Mouse (Mus musculus) midbrain, embryonic 16.5 days (tissue): ENCODE data around the gene Prss30. TPM values are rescaled to one million over a fixed set of nuclear protein-coding genes. Genes with fewer than 3 reads are reported as not detected.
"Not testable (repeated sequence)": the region's sequence is repeated elsewhere in the genome, so short reads cannot be mapped to it uniquely, and the experiment has no call there.

Experiments
- ATAC-seq: fragments of 200-750 bp; cut with Nextera tagmentation; 2 replicates; pipeline ENCODE4 v1.8.0; 2017; ENCODE audit warnings: moderate TSS enrichment
- H3K27ac ChIP-seq: fragments of 300-500 bp; sonication (generic); 2 replicates; pipeline ENCODE4 v1.5.1; 2014; ENCODE audit warnings: mild to moderate bottlenecking, low read length, mixed read lengths
- H3K27me3 ChIP-seq: fragments of 300-500 bp; sonication (generic); 2 replicates; pipeline ENCODE4 v1.6.1; 2014; ENCODE audit warnings: low read depth, low read length, mixed read lengths; ENCODE audit not compliant: control insufficient read depth, insufficient read depth
- H3K36me3 ChIP-seq: fragments of 300-500 bp; sonication (generic); 2 replicates; pipeline ENCODE4 v1.6.1; 2014; ENCODE audit warnings: mild to moderate bottlenecking, low read length, moderate library complexity, mixed read lengths; ENCODE audit not compliant: control insufficient read depth, insufficient read depth
- H3K4me1 ChIP-seq: fragments of 300-500 bp; sonication (generic); 2 replicates; pipeline ENCODE4 v1.6.1; 2014; ENCODE audit warnings: mild to moderate bottlenecking, low read length, mixed read lengths; ENCODE audit not compliant: control insufficient read depth, insufficient read depth
- H3K4me2 ChIP-seq: fragments of 300-500 bp; sonication (generic); 2 replicates; pipeline ENCODE4 v1.6.1; 2014; ENCODE audit warnings: mild to moderate bottlenecking, low read length, mixed read lengths
- H3K4me3 ChIP-seq: fragments of 300-500 bp; sonication (generic); 2 replicates; pipeline ENCODE4 v1.5.1; 2014; ENCODE audit warnings: low read depth, mild to moderate bottlenecking, low read length, moderate library complexity, mixed read lengths
- H3K9ac ChIP-seq: fragments of 300-500 bp; sonication (generic); 2 replicates; pipeline ENCODE4 v1.6.1; 2014; ENCODE audit warnings: low read depth, low read length, mixed read lengths
- H3K9me3 ChIP-seq: fragments of 300-500 bp; sonication (generic); replicated peaks from 2 replicates; pipeline ENCODE4 v1.6.1; 2014; ENCODE audit warnings: mild to moderate bottlenecking, low read length, mixed read lengths; ENCODE audit not compliant: control insufficient read depth, poor library complexity, severe bottlenecking
- WGBS: fragments of 180-500 bp; shearing (Covaris S2); extraction: QIAGEN DNeasy Blood & Tissue Kit; methylation state at CpG from one replicate; pipeline ENCODE4 v1.1.7; 2014; 5-methylcytosine and 5-hydroxymethylcytosine counted together
- polyA plus RNA-seq: library from polyadenylated mRNA; unstranded; fragments of >200 nt; fragmentation: Nextera tagmentation; extraction: Ambion mirVana; gene quantifications from 2 replicates; pipeline ENCODE4 v1.2.1, GENCODE M21; 2015

Gene Prss30
- polyA plus RNA-seq, 1 experiment from 2014 or later = 0.24 TPM

GRCm38 (mm10) chr17:23968780-23969179 is 11.6 kb downstream of the Prss30 start:
- H3K36me3 ChIP-seq = no peaks in the 10 kb centered on the region
- H3K9ac ChIP-seq = no peak overlapping the region
- no peak overlapping the region for H3K4me3 ChIP-seq
- no peak for ATAC-seq
- no peaks in the 10 kb centered on the region for H3K9me3 ChIP-seq
- H3K27ac ChIP-seq = no peak overlapping the region
- no peak overlapping the region for H3K4me2 ChIP-seq
- 65% methylated on average over 2 of the region's 2 CpGs for WGBS
- no peaks in the 10 kb centered on the region for H3K27me3 ChIP-seq
- no peaks in the 10 kb centered on the region for H3K4me1 ChIP-seq

GRCm38 (mm10) chr17:23966658-23967401 is 13.5 kb downstream of the Prss30 start:
- H3K9me3 ChIP-seq = no peaks in the 10 kb centered on the region
- no peak for ATAC-seq

GRCm38 (mm10) chr17:23965805-23966425 is 14.5 kb downstream of the Prss30 start:
- 33% methylated on average over 6 of the region's 6 CpGs for WGBS
- Histone ChIP-seq H3K36me3 (no peaks in the 10 kb centered on the region), H3K4me3 (no peak overlapping the region), H3K27ac (no peak overlapping the region), H3K27me3 (no peaks in the 10 kb centered on the region), H3K9me3 (no peaks in the 10 kb centered on the region), H3K9ac (no peak overlapping the region), H3K4me1 (no peaks in the 10 kb centered on the region), H3K4me2 (no peak overlapping the region)
- ATAC-seq = no peak

More at GRCm38 (mm10) chr17:23966658-23967401, 13.5 kb downstream of the Prss30 start:
- Histone ChIP-seq H3K36me3 (no peaks in the 10 kb centered on the region), H3K9ac (no peak overlapping the region), H3K27ac (no peak overlapping the region), H3K4me2 (no peak overlapping the region), H3K4me3 (no peak overlapping the region), H3K27me3 (no peaks in the 10 kb centered on the region), H3K4me1 (no peaks in the 10 kb centered on the region)
- WGBS = 90% methylated on average over 10 of the region's 10 CpGs

- WGBS = 54% methylated on average over 4 of the region's 4 CpGs
- no peaks in the 10 kb centered on the region for H3K27me3 ChIP-seq
- ATAC-seq = no peak
Measured at GRCm38 (mm10) chr17:23961573-23962122, 18.7 kb downstream of the Prss30 start.

DNA sequence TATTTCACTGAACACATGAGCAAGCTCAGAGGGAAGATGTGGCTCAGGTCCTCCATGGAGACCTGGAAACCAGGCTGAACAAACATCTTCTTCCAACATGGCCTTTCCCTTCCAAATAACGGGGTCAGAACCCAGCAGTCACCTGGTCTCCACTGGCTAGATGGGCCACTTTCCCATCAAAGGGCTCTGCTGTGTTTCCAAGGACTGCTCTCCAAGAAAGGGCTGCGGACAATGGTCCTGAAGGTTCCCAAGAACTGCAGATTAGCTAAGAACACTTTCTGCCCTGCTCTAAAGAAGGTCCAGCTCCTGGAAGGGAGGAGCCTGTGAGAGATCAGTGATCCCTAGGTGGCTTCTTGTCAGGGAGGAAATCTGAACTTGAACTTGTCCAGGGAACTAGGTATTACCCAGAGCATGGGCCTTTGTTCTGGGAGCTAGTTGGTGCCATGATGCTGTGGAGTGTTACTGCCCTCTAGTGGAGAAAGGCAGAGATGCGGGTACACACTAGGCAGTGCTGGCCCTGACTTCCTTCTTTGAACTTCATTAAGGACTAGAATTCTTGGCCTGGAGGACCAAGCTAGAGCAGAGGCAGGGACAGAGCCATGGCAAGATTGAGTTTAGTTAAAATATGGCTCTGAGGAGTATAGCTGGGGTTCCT is 20.2 kb downstream of the Prss30 start:
- peak; percentile 92; the same call in 1 of the 2 replicates for ATAC-seq
- H3K27ac ChIP-seq = no peak overlapping the region; the same call in 1 of the 2 replicates
- no peak overlapping the region for H3K9ac ChIP-seq
- H3K4me3 ChIP-seq = no peak overlapping the region
- H3K4me1 ChIP-seq = no peaks in the 10 kb centered on the region
- no peaks in the 10 kb centered on the region for H3K9me3 ChIP-seq
- H3K27me3 ChIP-seq = no peaks in the 10 kb centered on the region
- no peak overlapping the region for H3K4me2 ChIP-seq
- WGBS = 38% methylated on average over 3 of the region's 3 CpGs
- no peaks in the 10 kb centered on the region for H3K36me3 ChIP-seq

More at GRCm38 (mm10) chr17:23961573-23962122, 18.7 kb downstream of the Prss30 start:
- Histone ChIP-seq H3K4me3 (no peak overlapping the region), H3K36me3 (no peaks in the 10 kb centered on the region), H3K9me3 (no peaks in the 10 kb centered on the region), H3K4me2 (no peak overlapping the region), H3K9ac (no peak overlapping the region), H3K27ac (no peak overlapping the region), H3K4me1 (no peaks in the 10 kb centered on the region)

DNA sequence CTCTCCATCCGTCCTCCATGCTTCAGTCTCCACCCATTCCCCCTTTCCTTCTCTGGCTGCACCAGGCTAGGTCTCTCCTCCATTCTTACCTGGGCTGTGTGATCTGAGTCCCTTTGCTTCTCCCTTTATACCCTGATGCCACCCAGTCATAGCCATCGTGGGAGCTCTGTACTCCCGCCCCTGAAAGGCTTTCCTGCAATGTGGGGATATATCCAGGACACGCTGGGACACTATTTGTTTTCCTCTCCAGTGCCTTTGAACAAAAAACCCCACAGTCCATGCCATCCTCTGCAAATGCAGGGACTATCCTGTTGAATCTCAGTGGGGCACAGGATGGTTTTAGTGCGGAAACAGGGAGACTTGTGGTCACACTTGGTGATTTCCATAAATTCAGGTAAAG is 25.2 kb downstream of the Prss30 start, which contains the start of gene Sbpl:
Gene Sbpl, minus strand, starts transcription at position 101 of the 400 bp plus-strand sequence.
- no peak within 1 kb of the TSS for H3K4me2 ChIP-seq
- 72% methylated on average over 5 of the region's 5 CpGs for WGBS
- no peak within 1 kb of the TSS for H3K27ac ChIP-seq
- H3K4me1 ChIP-seq = no peaks in the 10 kb centered on the region
- H3K27me3 ChIP-seq = no peaks in the 10 kb centered on the region
- H3K4me3 ChIP-seq = no peak within 1 kb of the TSS
- H3K36me3 ChIP-seq = no peaks in the 10 kb centered on the region
- no peak within 1 kb of the TSS for H3K9ac ChIP-seq
- no peaks in the 10 kb centered on the region for H3K9me3 ChIP-seq
- no peak for ATAC-seq

- not testable (repeated sequence) for H3K4me2 ChIP-seq, H3K4me1 ChIP-seq, H3K9ac ChIP-seq, H3K4me3 ChIP-seq, H3K27me3 ChIP-seq, H3K27ac ChIP-seq, H3K36me3 ChIP-seq, ATAC-seq, H3K9me3 ChIP-seq
- WGBS = 74% methylated on average over 4 of the region's 4 CpGs
Measured at GRCm38 (mm10) chr17:23950828-23951227, 29.5 kb downstream of the Prss30 start.

DNA sequence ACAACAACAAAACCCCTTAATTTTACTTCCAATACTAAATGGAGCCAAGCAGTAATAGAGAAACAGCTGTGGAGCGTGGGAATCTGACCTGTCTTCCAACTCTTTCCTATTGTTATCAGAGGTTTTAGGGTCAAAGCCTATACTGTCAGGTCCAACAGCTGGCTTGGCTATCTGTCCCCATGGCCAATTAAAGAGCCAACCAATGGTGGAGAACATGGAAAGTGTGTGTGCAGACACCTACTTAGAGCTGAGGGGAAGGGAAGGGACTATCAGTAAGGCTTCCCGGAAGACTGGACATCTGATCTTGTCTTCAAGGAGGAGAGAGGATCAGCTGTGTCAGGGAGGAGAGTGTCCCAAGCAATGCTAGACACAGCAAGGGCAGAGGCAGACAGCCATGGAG is 31.3 kb downstream of the Prss30 start:
- Histone ChIP-seq H3K27me3 (no peaks in the 10 kb centered on the region), H3K9ac (no peak overlapping the region), H3K27ac (no peak overlapping the region), H3K9me3 (no peaks in the 10 kb centered on the region), H3K4me2 (no peak overlapping the region), H3K4me3 (no peak overlapping the region), H3K4me1 (no peaks in the 10 kb centered on the region), H3K36me3 (no peaks in the 10 kb centered on the region)
- no peak for ATAC-seq
- WGBS = 88% methylated on average over 2 of the region's 2 CpGs
